Mouse (Mus musculus) kidney, postnatal 36 days (tissue): ENCODE measurements around the gene Casp7.
"Not testable (repeated sequence)": the region's sequence is repeated elsewhere in the genome, so short reads cannot be mapped to it uniquely, and the experiment has no call there.

ENCODE experiments used
- DNase-seq, 2 experiments: peaks; one replicate each; pipeline ENCODE4 v3.0.0; 2021 to 2022; ENCODE audit warnings: mixed read lengths in 2 of 2

The Casp7 gene

GRCm38 (mm10) chr19:56386095-56386494 lies 10.8 kb upstream of the Casp7 start:
- no peak for DNase-seq

GRCm38 (mm10) chr19:56387726-56388302 lies 9.1 kb upstream of the Casp7 start:
- DNase-seq, result no peak

- no peak for DNase-seq
Observed at GRCm38 (mm10) chr19:56389176-56389575, 7.8 kb upstream of the Casp7 start.

- no peak for DNase-seq
Observed at GRCm38 (mm10) chr19:56389879-56390278, 7.0 kb upstream of the Casp7 start, which contains the start of gene Nrap. TSS of gene Nrap (minus strand) at chr19:56390037.

- no peak for DNase-seq
Observed at GRCm38 (mm10) chr19:56391307-56392046, 5.5 kb upstream of the Casp7 start.

- no peak for DNase-seq
Observed at GRCm38 (mm10) chr19:56393311-56393866, 3.5 kb upstream of the Casp7 start.

- no peak for DNase-seq
Observed at GRCm38 (mm10) chr19:56395183-56395935, 1.6 kb upstream of the Casp7 start.

GRCm38 (mm10) chr19:56396227-56396626 lies 702 bp upstream of the Casp7 start:
- no peak for DNase-seq

- no peak for DNase-seq
Observed at GRCm38 (mm10) chr19:56397663-56398527, 966 bp downstream of the Casp7 start.

GRCm38 (mm10) chr19:56398528-56398795 lies 1.5 kb downstream of the Casp7 start:
- DNase-seq, result no peak

GRCm38 (mm10) chr19:56400200-56400599 lies 3.3 kb downstream of the Casp7 start:
- peak; percentile 82 to 92 for DNase-seq

- no peak for DNase-seq
Observed at GRCm38 (mm10) chr19:56401864-56402263, 4.9 kb downstream of the Casp7 start.

- no peak for DNase-seq
Observed at GRCm38 (mm10) chr19:56405824-56406223, 8.9 kb downstream of the Casp7 start.

GRCm38 (mm10) chr19:56406581-56406980 lies 9.7 kb downstream of the Casp7 start:
- DNase-seq, result no peak

GRCm38 (mm10) chr19:56409884-56410283 lies 13.0 kb downstream of the Casp7 start:
- not testable (repeated sequence) for DNase-seq

GRCm38 (mm10) chr19:56418404-56418803 lies 21.5 kb downstream of the Casp7 start:
- peak; percentile 30 to 46 for DNase-seq

GRCm38 (mm10) chr19:56419452-56419851 lies 22.5 kb downstream of the Casp7 start:
- no peak for DNase-seq

- DNase-seq, result no peak
Observed at GRCm38 (mm10) chr19:56420345-56420744, 23.4 kb downstream of the Casp7 start.

GRCm38 (mm10) chr19:56422476-56423338 lies 25.8 kb downstream of the Casp7 start:
- peak; percentile 91 to 97 for DNase-seq

GRCm38 (mm10) chr19:56423370-56423769 lies 26.4 kb downstream of the Casp7 start:
- peak; percentile 36 to 56 for DNase-seq

GRCm38 (mm10) chr19:56424606-56425395 lies 27.9 kb downstream of the Casp7 start:
- DNase-seq, result peak; percentile 46 to 58
